Mouse (Mus musculus): ENCODE results near the gene Adarb1. TPM values are rescaled to one million over a fixed set of nuclear protein-coding genes. Genes with fewer than 3 reads are reported as not detected.
A peak's percentile ranks its signal among the peaks of the same experiment; 100 is the strongest.

Adarb1 gene
- polyA plus RNA-seq, 1 experiment from 2014 or later = 10.9 TPM

DNA sequence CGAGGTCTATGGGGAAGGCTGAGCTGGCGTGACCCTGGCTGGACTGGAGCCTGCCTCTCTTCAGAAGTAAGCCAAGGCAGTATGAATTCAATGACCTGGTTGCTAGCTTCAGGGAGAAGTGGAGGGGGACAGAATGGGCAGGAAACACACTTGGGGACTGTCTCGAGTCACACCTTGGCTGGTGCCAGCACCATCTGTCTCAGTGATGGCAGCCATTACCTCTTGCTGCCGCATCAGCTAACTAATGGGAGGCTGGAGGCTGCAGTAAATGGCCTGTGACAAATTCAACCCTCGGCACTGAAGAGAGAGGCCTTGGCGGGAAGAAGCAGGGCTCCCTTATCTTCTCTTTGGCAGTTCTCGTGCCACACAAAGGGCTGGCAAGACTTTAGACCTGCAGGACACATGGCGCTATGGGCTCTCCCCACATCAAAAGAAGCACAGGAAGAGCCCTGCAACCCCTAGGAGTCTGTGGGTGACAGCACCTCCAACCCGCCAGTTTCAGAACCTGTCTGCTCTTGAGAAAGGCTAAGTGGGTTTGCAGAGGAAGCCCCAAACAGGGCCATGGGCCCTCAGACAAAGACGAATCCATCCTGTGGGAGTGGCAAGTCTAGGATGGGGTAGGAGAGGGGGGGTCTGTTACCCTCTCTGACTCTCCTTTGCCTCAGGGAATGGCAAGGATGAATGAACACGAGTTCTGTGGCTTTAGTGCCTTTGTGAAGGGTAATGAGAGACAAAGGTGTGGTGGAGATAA is 144.9 kb downstream of the Adarb1 start:
- no peaks in the 10 kb centered on the region for H3K4me1 ChIP-seq (replicated peaks)
- 65% methylated on average over 11 of the region's 11 CpGs for WGBS
- H3K9me3 ChIP-seq = no peaks in the 10 kb centered on the region
- no peak overlapping the region for H3K4me2 ChIP-seq (replicated peaks)
- H3K9ac ChIP-seq (replicated peaks) = no peak overlapping the region
- no peak for ATAC-seq
- H3K36me3 ChIP-seq = peaks cover 24% of the 10 kb centered on the region
- H3K27ac ChIP-seq = no peak overlapping the region
- no peak overlapping the region for H3K4me3 ChIP-seq (replicated peaks)
- H3K27me3 ChIP-seq = no peaks in the 10 kb centered on the region

GRCm38 (mm10) chr10:77269129-77269528 is 148.9 kb downstream of the Adarb1 start:
- H3K36me3 ChIP-seq = peaks cover 65% of the 10 kb centered on the region
- H3K9me3 ChIP-seq = no peaks in the 10 kb centered on the region
- no peak overlapping the region for H3K9ac ChIP-seq (replicated peaks)
- WGBS = 90% methylated on average over 7 of the region's 7 CpGs
- no peak overlapping the region for H3K27ac ChIP-seq
- H3K27me3 ChIP-seq = no peaks in the 10 kb centered on the region
- no peak for ATAC-seq
- no peak overlapping the region for H3K4me3 ChIP-seq (replicated peaks)
- no peaks in the 10 kb centered on the region for H3K4me1 ChIP-seq (replicated peaks)
- H3K4me2 ChIP-seq (replicated peaks) = no peak overlapping the region

GRCm38 (mm10) chr10:77267027-77267426 is 151.0 kb downstream of the Adarb1 start:
- H3K4me2 ChIP-seq (replicated peaks) = no peak overlapping the region
- H3K9me3 ChIP-seq = no peaks in the 10 kb centered on the region
- no peak overlapping the region for H3K4me3 ChIP-seq (replicated peaks)
- no peaks in the 10 kb centered on the region for H3K4me1 ChIP-seq (replicated peaks)
- no peak overlapping the region for H3K9ac ChIP-seq (replicated peaks)
- H3K27me3 ChIP-seq = no peaks in the 10 kb centered on the region
- no peak overlapping the region for H3K27ac ChIP-seq
- 98% methylated on average over 14 of the region's 14 CpGs for WGBS
- no peak for ATAC-seq
- H3K36me3 ChIP-seq = peaks cover 86% of the 10 kb centered on the region

GRCm38 (mm10) chr10:77266281-77266680 is 151.8 kb downstream of the Adarb1 start:
- H3K4me1 ChIP-seq (replicated peaks) = no peaks in the 10 kb centered on the region
- H3K27me3 ChIP-seq = no peaks in the 10 kb centered on the region
- ATAC-seq = no peak
- WGBS = 78% methylated on average over 8 of the region's 8 CpGs
- H3K9me3 ChIP-seq = no peaks in the 10 kb centered on the region
- peaks cover 93% of the 10 kb centered on the region for H3K36me3 ChIP-seq
- H3K4me3 ChIP-seq (replicated peaks) = no peak overlapping the region
- no peak overlapping the region for H3K9ac ChIP-seq (replicated peaks)
- H3K4me2 ChIP-seq (replicated peaks) = no peak overlapping the region
- no peak overlapping the region for H3K27ac ChIP-seq

- Histone ChIP-seq H3K9me3 (no peaks in the 10 kb centered on the region), H3K9ac (replicated peaks) (peak overlapping the region; percentile 44; the same call in 1 of the 2 replicates), H3K4me3 (replicated peaks) (peak overlapping the region; percentile 83), H3K27me3 (no peaks in the 10 kb centered on the region), H3K36me3 (peaks cover 47% of the 10 kb centered on the region), H3K27ac (no peak overlapping the region), H3K4me2 (replicated peaks) (peak overlapping the region; percentile 79), H3K4me1 (replicated peaks) (peaks cover 21% of the 10 kb centered on the region)
- no peak for ATAC-seq
- WGBS = 86% methylated on average over 17 of the region's 17 CpGs
Observed at GRCm38 (mm10) chr10:77260166-77260875, 157.7 kb downstream of the Adarb1 start.

DNA sequence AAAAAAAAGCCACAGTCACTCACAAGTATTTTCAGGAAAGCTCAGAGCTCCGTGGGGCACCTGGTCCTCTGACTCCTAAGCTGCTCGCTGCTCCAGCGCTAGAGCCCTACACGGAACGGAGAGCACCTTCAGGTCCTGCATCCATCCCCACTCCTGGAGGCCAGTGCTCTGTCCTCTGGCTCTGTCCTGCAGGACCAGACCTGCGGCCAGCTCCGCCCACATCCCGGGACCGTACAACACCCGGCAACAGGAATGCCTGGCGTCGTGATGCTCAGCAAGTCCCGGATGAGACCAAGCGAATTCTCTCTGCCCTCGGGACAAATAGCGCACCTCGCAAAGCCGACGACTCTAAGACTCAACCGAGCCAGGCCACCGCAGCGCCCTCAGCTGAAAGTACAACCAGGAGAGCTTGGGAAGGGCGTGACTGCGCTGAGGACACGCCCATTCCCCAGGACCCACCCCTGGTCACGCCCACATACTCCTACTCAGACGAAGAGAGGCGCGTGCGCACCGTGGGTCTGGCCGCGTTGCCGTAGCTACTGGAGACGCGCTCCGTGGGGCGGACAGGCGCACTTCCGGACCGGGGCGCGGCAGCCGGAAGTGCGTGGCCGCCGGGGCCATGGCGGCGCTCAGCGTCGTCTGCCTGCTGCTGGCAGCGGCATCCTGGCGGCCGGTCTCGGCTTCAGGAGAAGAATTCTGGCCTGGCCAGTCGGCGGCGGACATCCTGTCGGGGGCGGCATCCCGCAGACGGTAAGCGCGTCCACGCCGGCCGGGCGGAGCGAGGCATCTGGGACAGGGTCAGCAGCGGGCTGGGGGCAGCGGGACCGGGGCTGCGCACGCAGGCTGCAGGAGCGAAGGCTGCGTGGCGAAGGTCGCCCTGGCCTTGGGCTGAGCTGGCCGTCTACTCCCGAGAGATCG is 159.1 kb downstream of the Adarb1 start, which contains the start of gene Pofut2:
Gene Pofut2, plus strand, starts transcription at position 515 of the 918 bp plus-strand sequence.
- peak within 1 kb of the TSS; percentile 88 for H3K27ac ChIP-seq
- no peaks in the 10 kb centered on the region for H3K9me3 ChIP-seq
- H3K4me3 ChIP-seq (replicated peaks) = peak within 1 kb of the TSS; percentile 83
- no peaks in the 10 kb centered on the region for H3K27me3 ChIP-seq
- H3K9ac ChIP-seq (replicated peaks) = peak within 1 kb of the TSS; percentile 88
- H3K4me2 ChIP-seq (replicated peaks) = peak within 1 kb of the TSS; percentile 79
- ATAC-seq = peak; percentile 99
- WGBS = under 1% methylated on average over 76 of the region's 81 CpGs
- peaks cover 34% of the 10 kb centered on the region for H3K36me3 ChIP-seq
- H3K4me1 ChIP-seq (replicated peaks) = peaks cover 21% of the 10 kb centered on the region

DNA sequence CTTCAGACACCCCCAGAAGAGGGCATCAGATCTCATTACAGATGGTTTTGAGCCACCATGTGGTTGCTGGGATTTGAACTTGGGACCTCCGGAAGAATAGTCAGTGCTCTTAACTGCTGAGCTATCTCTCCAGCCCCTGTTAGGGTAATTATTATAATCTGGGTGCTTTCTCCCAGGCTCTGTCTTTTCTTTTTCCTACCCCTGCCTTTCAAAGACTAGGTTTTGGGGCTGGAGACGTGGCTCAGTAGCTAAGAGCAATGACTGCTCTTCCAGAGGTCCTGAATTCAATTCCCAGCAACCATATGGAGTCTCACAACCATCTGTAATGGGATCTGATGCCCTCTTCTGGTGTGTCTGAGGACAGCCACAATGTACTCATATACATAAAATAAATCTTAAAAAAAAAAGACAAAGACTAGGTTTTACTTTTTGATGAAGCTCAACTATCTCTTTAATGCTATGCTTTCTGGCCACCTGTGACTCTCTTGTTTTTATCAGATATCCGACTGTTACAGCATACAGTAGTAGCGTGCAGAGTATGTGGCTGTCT is 160.0 kb downstream of the Adarb1 start:
- Histone ChIP-seq H3K9ac (replicated peaks) (peak overlapping the region; percentile 69), H3K4me3 (replicated peaks) (peak overlapping the region; percentile 83), H3K4me2 (replicated peaks) (peak overlapping the region; percentile 79), H3K27me3 (no peaks in the 10 kb centered on the region), H3K36me3 (peaks cover 25% of the 10 kb centered on the region), H3K4me1 (replicated peaks) (peaks cover 21% of the 10 kb centered on the region), H3K27ac (no peak overlapping the region), H3K9me3 (no peaks in the 10 kb centered on the region)
- no peak for ATAC-seq
- WGBS = 54% methylated on average over 4 of the region's 4 CpGs

- Histone ChIP-seq H3K27me3 (no peaks in the 10 kb centered on the region), H3K4me3 (replicated peaks) (no peak overlapping the region), H3K36me3 (peaks cover under 1% of the 10 kb centered on the region; the same call in 1 of the 2 replicates), H3K4me2 (replicated peaks) (no peak overlapping the region), H3K27ac (no peak overlapping the region), H3K4me1 (replicated peaks) (peaks cover 26% of the 10 kb centered on the region), H3K9ac (replicated peaks) (no peak overlapping the region), H3K9me3 (no peaks in the 10 kb centered on the region)
- WGBS = 47% methylated on average over 3 of the region's 3 CpGs
- no peak for ATAC-seq
Observed at GRCm38 (mm10) chr10:77255676-77256075, 162.4 kb downstream of the Adarb1 start.

GRCm38 (mm10) chr10:77255231-77255630 is 162.8 kb downstream of the Adarb1 start:
- H3K4me3 ChIP-seq (replicated peaks) = no peak overlapping the region
- 59% methylated on average over 3 of the region's 3 CpGs for WGBS
- H3K27me3 ChIP-seq = no peaks in the 10 kb centered on the region
- no peak overlapping the region for H3K27ac ChIP-seq
- ATAC-seq = no peak
- no peaks in the 10 kb centered on the region for H3K36me3 ChIP-seq
- H3K4me1 ChIP-seq (replicated peaks) = peaks cover 22% of the 10 kb centered on the region
- H3K9ac ChIP-seq (replicated peaks) = no peak overlapping the region
- no peak overlapping the region for H3K4me2 ChIP-seq (replicated peaks)
- H3K9me3 ChIP-seq = no peaks in the 10 kb centered on the region

- WGBS = 0% methylated on average over 4 of the region's 4 CpGs
- no peak overlapping the region for H3K4me3 ChIP-seq (replicated peaks)
- no peak overlapping the region for H3K4me2 ChIP-seq (replicated peaks)
- no peak overlapping the region for H3K27ac ChIP-seq
- no peaks in the 10 kb centered on the region for H3K36me3 ChIP-seq
- peak; percentile 77 for ATAC-seq
- H3K9me3 ChIP-seq = no peaks in the 10 kb centered on the region
- no peaks in the 10 kb centered on the region for H3K27me3 ChIP-seq
- peaks cover 13% of the 10 kb centered on the region for H3K4me1 ChIP-seq (replicated peaks)
- H3K9ac ChIP-seq (replicated peaks) = no peak overlapping the region
Observed at GRCm38 (mm10) chr10:77252790-77253189, 165.3 kb downstream of the Adarb1 start.

DNA sequence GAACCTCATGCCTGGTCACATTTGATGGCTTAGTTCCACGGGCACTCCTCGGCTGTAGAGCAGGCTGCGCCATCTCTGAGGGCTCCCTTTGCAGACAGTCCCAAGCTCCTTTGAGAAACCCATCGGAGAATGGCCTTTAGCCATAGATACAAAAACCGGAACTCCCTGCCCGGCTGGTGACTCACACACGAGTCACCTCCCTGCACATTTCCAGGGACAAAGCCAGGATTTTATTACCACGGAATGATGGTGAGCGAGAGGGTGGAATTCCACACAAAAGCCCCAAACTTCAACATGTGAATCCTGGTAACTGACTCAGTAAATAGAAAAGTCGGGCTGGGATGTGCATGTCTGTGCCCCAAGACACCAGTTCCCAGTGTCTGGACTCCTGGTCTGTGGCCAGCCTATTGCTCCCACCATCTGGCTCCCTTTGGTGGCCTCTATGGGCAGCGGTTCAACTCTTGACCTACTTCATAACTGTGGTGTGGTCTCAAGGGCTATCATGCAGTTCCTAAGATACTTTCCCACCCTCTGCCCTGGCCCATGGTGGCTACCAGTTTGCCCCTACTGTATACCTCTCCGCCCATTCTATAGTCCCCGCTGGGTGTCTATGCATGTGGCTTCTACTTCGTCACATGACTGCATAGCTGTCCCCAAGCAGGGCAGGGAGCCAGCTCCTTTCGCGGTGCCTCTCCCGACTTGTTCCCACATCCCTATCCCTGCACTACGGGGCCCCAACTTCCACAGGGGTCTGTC is 166.1 kb downstream of the Adarb1 start:
- no peaks in the 10 kb centered on the region for H3K9me3 ChIP-seq
- H3K27me3 ChIP-seq = no peaks in the 10 kb centered on the region
- ATAC-seq = peak; percentile 34
- no peak overlapping the region for H3K4me2 ChIP-seq (replicated peaks)
- H3K27ac ChIP-seq = no peak overlapping the region
- no peaks in the 10 kb centered on the region for H3K36me3 ChIP-seq
- WGBS = 77% methylated on average over 18 of the region's 18 CpGs
- H3K4me1 ChIP-seq (replicated peaks) = peaks cover 13% of the 10 kb centered on the region
- no peak overlapping the region for H3K4me3 ChIP-seq (replicated peaks)
- no peak overlapping the region for H3K9ac ChIP-seq (replicated peaks)

Measured in midbrain, embryonic 13.5 days (tissue).